ENCODE assay signal across 9 mouse cellular contexts in the genomic region with DNA sequence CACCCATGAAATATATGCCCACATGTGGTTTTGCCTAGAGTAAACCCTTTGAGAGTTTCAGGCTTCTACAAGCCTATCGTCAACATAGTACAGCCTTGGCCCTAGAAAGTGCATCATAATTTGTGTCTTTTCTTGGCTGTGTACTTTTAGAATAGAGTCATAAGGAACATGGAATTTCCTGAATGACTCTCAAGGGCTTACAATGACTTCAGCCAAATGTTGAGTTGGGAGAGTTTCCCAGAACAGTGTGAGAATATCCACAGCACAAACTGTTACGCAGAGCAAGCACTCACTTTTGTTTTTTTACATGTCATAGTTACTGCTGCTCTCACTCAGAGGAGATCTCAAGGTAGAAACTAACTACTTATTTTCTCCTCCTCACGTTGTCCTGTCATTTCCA.
DNase-seq lines count a peak whose midpoint lies in the region; ATAC-seq and TF ChIP-seq lines count a peak whose summit lies in the region.
"Had no signal": no experiment of that assay in that cellular context is flagged by ENCODE, and none has a peak within 500 bp of the region (broad histone marks: within the 10 kb centered on the region; RNA-seq: fewer than 3 reads in every experiment).

No protein-coding gene starts in this region.

- H3K4me2 ChIP-seq in lung, embryonic 14.5 days: no peak overlapping the region

- peaks cover 7% of the 10 kb centered on the region; the same call in 1 of the 2 replicates for H3K4me1 ChIP-seq in lung, embryonic 14.5 days (ENCODE audit: insufficient read depth)

- TF ChIP-seq CTCF in lung, embryonic 14.5 days (IDR thresholded peaks at IDR 0.05; ENCODE audit: low read depth): no peak

- H3K36me3 ChIP-seq in lung, embryonic 14.5 days (ENCODE audit: insufficient read depth): no peaks in the 10 kb centered on the region

- H3K27ac ChIP-seq in lung, embryonic 14.5 days (ENCODE audit: low read depth): no peak overlapping the region

- no peaks in the 10 kb centered on the region for H3K9me3 ChIP-seq in lung, embryonic 14.5 days (ENCODE audit: low read depth, low read length)

- H3K9ac ChIP-seq in lung, embryonic 14.5 days: no peak overlapping the region
- H3K9ac ChIP-seq: liver, postnatal 0 days had no signal

- DNase-seq in lung, embryonic 14.5 days: peak; percentile 47
- no peak for DNase-seq in lung, postnatal 4 days
- peak; percentile 84 to 86 for DNase-seq in heart, adult 9 months (ENCODE audit: low spot score in 2 of 2)
- DNase-seq in kidney, postnatal 10 days: peak; percentile 26
- no peak for DNase-seq in right cerebral cortex, postnatal 4 days
- DNase-seq: liver, postnatal 0 days; thymus, postnatal 4 days had no signal

- no peaks in the 10 kb centered on the region for H3K27me3 ChIP-seq in lung, embryonic 14.5 days (ENCODE audit: insufficient read depth, low read length)

- no peak overlapping the region for H3K4me3 ChIP-seq in lung, embryonic 14.5 days (ENCODE audit: low read depth, low read length)

- WGBS in lung, embryonic 14.5 days: 59% methylated on average over 3 of the region's 3 CpGs

- ATAC-seq in lung, embryonic 14.5 days (ENCODE audit: insufficient read depth): 0 out of 2 replicates have a peak, but pooled peaks have one; percentile 21
- no peak for ATAC-seq in monocyte, adult 5-6 weeks (replicated peaks; ENCODE audit: insufficient number of reproducible peaks, low FRiP score, low TSS enrichment, poor library complexity, severe bottlenecking)
- no peak for ATAC-seq in erythroblast, adult 5-6 weeks (replicated peaks; ENCODE audit: low FRiP score, poor library complexity, severe bottlenecking)
- ATAC-seq: liver, postnatal 0 days had no signal

Comparison
In these comparisons a context has a peak if more than half of its experiments do, and no peak if none do; other contexts are left out.
1. DNase-seq: peak in lung, embryonic 14.5 days (single experiment), heart, adult 9 months (2 of 2) and kidney, postnatal 10 days (single experiment); none in lung, postnatal 4 days (0 of 2) and right cerebral cortex, postnatal 4 days (single experiment).